Comparison of ENCODE assay signal across 9 mouse cellular contexts in the genomic region with DNA sequence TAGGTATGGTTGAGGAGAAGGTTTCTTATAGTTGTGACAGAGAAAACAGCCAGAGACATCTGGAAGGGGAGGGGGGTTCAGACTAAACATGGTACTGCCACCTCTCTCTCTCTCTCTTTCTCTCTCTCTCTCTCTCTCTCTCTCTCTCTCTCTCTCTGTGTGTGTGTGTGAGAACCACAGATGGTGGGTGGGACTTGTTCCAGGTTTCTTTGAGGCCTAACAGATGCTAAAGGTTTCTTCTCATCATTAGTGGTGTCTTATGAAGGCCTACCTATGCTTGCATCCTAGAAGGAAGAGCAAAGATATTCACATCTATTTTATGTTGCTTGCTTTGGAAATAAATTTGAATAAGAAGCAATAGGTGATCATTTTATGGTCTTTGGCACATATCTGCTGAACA. TPM values are rescaled to one million over a fixed set of nuclear protein-coding genes. Genes with fewer than 3 reads are reported as not detected.
DNase-seq lines count a peak whose midpoint lies in the region; ATAC-seq and TF ChIP-seq lines count a peak whose summit lies in the region.
"Had no signal": no experiment of that assay in that cellular context is flagged by ENCODE, and none has a peak within 500 bp of the region (broad histone marks: within the 10 kb centered on the region; RNA-seq: fewer than 3 reads in every experiment).

No protein-coding gene starts in this region.

- no peak for TF ChIP-seq POLR2A in brain, embryonic 14.5 days (IDR thresholded peaks at IDR 0.05; ENCODE audit: borderline replicate concordance, extremely low read depth, insufficient read depth, insufficient read length, poor library complexity, severe bottlenecking)

- H3K36me3 ChIP-seq in heart, postnatal 0 days (replicated peaks; ENCODE audit: control insufficient read depth, insufficient read depth, low read length) = no peaks in the 10 kb centered on the region
- H3K36me3 ChIP-seq in hindbrain, embryonic 13.5 days = 0 out of 2 replicates have a peak, but pooled peaks cover 2% of the 10 kb centered on the region
- no peaks in the 10 kb centered on the region for H3K36me3 ChIP-seq in midbrain, embryonic 13.5 days

- no peak overlapping the region; the same call in 1 of the 2 replicates for H3K9ac ChIP-seq in heart, postnatal 0 days (replicated peaks; ENCODE audit: low read depth, low read length)
- H3K9ac ChIP-seq in hindbrain, embryonic 13.5 days = no peak overlapping the region
- peak overlapping the region; percentile 72; the same call in 1 of the 2 replicates for H3K9ac ChIP-seq in midbrain, embryonic 13.5 days (replicated peaks)

- H3K4me2 ChIP-seq in heart, postnatal 0 days (ENCODE audit: low read depth, low read length) = peak overlapping the region; percentile 70
- peak overlapping the region; percentile 67 for H3K4me2 ChIP-seq in hindbrain, embryonic 13.5 days
- peak overlapping the region; percentile 73 for H3K4me2 ChIP-seq in midbrain, embryonic 13.5 days (replicated peaks)

- H3K9me3 ChIP-seq in heart, postnatal 0 days (replicated peaks; ENCODE audit: control insufficient read depth, low read length) = no peaks in the 10 kb centered on the region
- no peaks in the 10 kb centered on the region for H3K9me3 ChIP-seq in hindbrain, embryonic 13.5 days
- no peaks in the 10 kb centered on the region for H3K9me3 ChIP-seq in midbrain, embryonic 13.5 days
- H3K9me3 ChIP-seq: G1E had no signal

- ATAC-seq in heart, postnatal 0 days (ENCODE audit: insufficient read depth, low read depth) = no peak
- no peak for ATAC-seq in hindbrain, embryonic 13.5 days (ENCODE audit: low FRiP score)
- no peak for ATAC-seq in midbrain, embryonic 13.5 days

- H3K27me3 ChIP-seq in heart, postnatal 0 days (ENCODE audit: control insufficient read depth, insufficient read depth, low read length) = no peaks in the 10 kb centered on the region
- no peaks in the 10 kb centered on the region for H3K27me3 ChIP-seq in hindbrain, embryonic 13.5 days
- no peaks in the 10 kb centered on the region for H3K27me3 ChIP-seq in midbrain, embryonic 13.5 days

- H3K27ac ChIP-seq in heart, postnatal 0 days (ENCODE audit: low read depth) = no peak overlapping the region
- 0 out of 2 replicates have a peak overlapping the region, but pooled peaks have one; percentile 30 for H3K27ac ChIP-seq in hindbrain, embryonic 13.5 days
- no peak overlapping the region for H3K27ac ChIP-seq in midbrain, embryonic 13.5 days

- TF ChIP-seq EP300 in heart, postnatal 0 days (IDR thresholded peaks at IDR 0.05; ENCODE audit: low read depth) = no peak

- H3K4me1 ChIP-seq in heart, postnatal 0 days (ENCODE audit: control insufficient read depth, insufficient read depth) = peaks cover 3% of the 10 kb centered on the region; the same call in 1 of the 2 replicates
- H3K4me1 ChIP-seq in hindbrain, embryonic 13.5 days (replicated peaks) = peaks cover 16% of the 10 kb centered on the region
- peaks cover 18% of the 10 kb centered on the region for H3K4me1 ChIP-seq in midbrain, embryonic 13.5 days (replicated peaks)

- peak overlapping the region; percentile 59 for H3K4me3 ChIP-seq in heart, postnatal 0 days (ENCODE audit: low read depth, low read length)
- 0 out of 2 replicates have a peak overlapping the region, but pooled peaks have one; percentile 52 for H3K4me3 ChIP-seq in hindbrain, embryonic 13.5 days
- peak overlapping the region; percentile 51 for H3K4me3 ChIP-seq in midbrain, embryonic 13.5 days (replicated peaks)

- no peak for TF ChIP-seq CTCF in heart, postnatal 0 days (IDR thresholded peaks at IDR 0.05; ENCODE audit: low read depth)
- TF ChIP-seq CTCF in brain, embryonic 14.5 days (IDR thresholded peaks at IDR 0.05; ENCODE audit: borderline replicate concordance, extremely low read depth, insufficient read depth, insufficient read length) = no peak

- DNase-seq in heart, postnatal 0 days (ENCODE audit: low spot score) = no peak
- DNase-seq in heart, adult 18-20 months = no peak
- DNase-seq in brain, embryonic 14.5 days (ENCODE audit: low read depth) = peak; percentile 62
- no peak for DNase-seq in right cerebral cortex, adult 2 months (ENCODE audit: low spot score in 2 of 2)
- DNase-seq in layer of hippocampus, postnatal 14 days (ENCODE audit: low spot score in 2 of 2) = no peak
- DNase-seq in cerebellum, postnatal 25 days = no peak

RNA-seq across cellular contexts. Expression of a gene that starts 6.6 kb away (rescaled TPM):
- 51.1 and 70.7 TPM in 2 replicates for total RNA-seq in heart, postnatal 0 days (2014; rRNA removed; ENCODE audit: low replicate concordance)
- 45.8 and 47.9 TPM in 2 replicates for polyA plus RNA-seq in heart, postnatal 0 days (2015; fragmentation: Nextera tagmentation; extraction: Ambion mirVana)
- 10 to 100 TPM; 84.1 to 89.4 TPM for total RNA-seq in heart, adult 18-20 months (2021)
- polyA plus RNA-seq in brain, embryonic 14.5 days (2012; rRNA removed) = 59.5 and 66.7 TPM in 2 replicates
- 74.6 and 75.1 TPM in 2 replicates for polyA plus RNA-seq in hindbrain, embryonic 13.5 days (2015; fragmentation: Nextera tagmentation; extraction: Ambion mirVana)
- polyA plus RNA-seq in midbrain, embryonic 13.5 days (2015; fragmentation: Nextera tagmentation; extraction: Ambion mirVana) = 71.5 and 73.7 TPM in 2 replicates
- total RNA-seq in layer of hippocampus, postnatal 14 days (2021) = 100 to 1,000 TPM; 110 to 116 TPM

RNA-seq across cellular contexts. Expression of a gene that starts 6.7 kb away (rescaled TPM):
- 47.1 and 53.4 TPM in 2 replicates for total RNA-seq in heart, postnatal 0 days (2014; rRNA removed; ENCODE audit: low replicate concordance)
- polyA plus RNA-seq in heart, postnatal 0 days (2015; fragmentation: Nextera tagmentation; extraction: Ambion mirVana) = 23.5 and 25.1 TPM in 2 replicates
- 10 to 100 TPM; 12.1 to 12.7 TPM for total RNA-seq in heart, adult 18-20 months (2021)
- 20.1 and 21.7 TPM in 2 replicates for polyA plus RNA-seq in brain, embryonic 14.5 days (2012; rRNA removed)
- 31.6 and 33.7 TPM in 2 replicates for polyA plus RNA-seq in hindbrain, embryonic 13.5 days (2015; fragmentation: Nextera tagmentation; extraction: Ambion mirVana)
- 28.6 and 32.8 TPM in 2 replicates for polyA plus RNA-seq in midbrain, embryonic 13.5 days (2015; fragmentation: Nextera tagmentation; extraction: Ambion mirVana)
- 10 to 100 TPM; 26.4 to 27.1 TPM for total RNA-seq in layer of hippocampus, postnatal 14 days (2021)
